Mouse (Mus musculus) forebrain, embryonic 16.5 days (tissue): ENCODE measurements around the gene Nxn. TPM values are rescaled to one million over a fixed set of nuclear protein-coding genes. Genes with fewer than 3 reads are reported as not detected.
A peak's percentile ranks its signal among the peaks of the same experiment; 100 is the strongest.

Experiments
- ATAC-seq: fragments of 200-750 bp; cut with Nextera tagmentation; 2 replicates; pipeline ENCODE4 v1.8.0; 2017; ENCODE audit warnings: mild to moderate bottlenecking, moderate library complexity
- H3K27ac ChIP-seq: fragments of 300-500 bp; sonication (generic); 2 replicates; pipeline ENCODE4 v1.5.1; 2014; ENCODE audit warnings: low read length, control low read depth
- H3K27me3 ChIP-seq: fragments of 300-500 bp; sonication (generic); replicated peaks from 2 replicates; pipeline ENCODE4 v1.6.1; 2014; ENCODE audit warnings: low read length; ENCODE audit not compliant: control insufficient read depth, insufficient read depth
- H3K36me3 ChIP-seq: fragments of 300-500 bp; sonication (generic); 2 replicates; pipeline ENCODE4 v1.6.1; 2014; ENCODE audit not compliant: control insufficient read depth, insufficient read depth
- H3K4me1 ChIP-seq: fragments of 300-500 bp; sonication (generic); replicated peaks from 2 replicates; pipeline ENCODE4 v1.6.1; 2014; ENCODE audit warnings: low read length; ENCODE audit not compliant: control insufficient read depth, insufficient read depth
- H3K4me2 ChIP-seq: fragments of 300-500 bp; sonication (generic); 2 replicates; pipeline ENCODE4 v1.6.1; 2014; ENCODE audit warnings: mild to moderate bottlenecking, low read length, control low read depth
- H3K4me3 ChIP-seq: fragments of 300-500 bp; sonication (generic); replicated peaks from 2 replicates; pipeline ENCODE4 v1.5.1; 2014; ENCODE audit warnings: mild to moderate bottlenecking, low read length, control low read depth
- H3K9ac ChIP-seq: fragments of 300-500 bp; sonication (generic); replicated peaks from 2 replicates; pipeline ENCODE4 v1.6.1; 2014; ENCODE audit warnings: low read depth, low read length, control low read depth
- H3K9me3 ChIP-seq: fragments of 300-500 bp; sonication (generic); 2 replicates; pipeline ENCODE4 v1.6.1; 2016; ENCODE audit warnings: low read length; ENCODE audit not compliant: control insufficient read depth
- WGBS: fragments of 180-500 bp; shearing (Covaris S2); extraction: QIAGEN DNeasy Blood & Tissue Kit; methylation state at CpG from one replicate; pipeline ENCODE4 v1.1.7; 2014; 5-methylcytosine and 5-hydroxymethylcytosine counted together
- polyA plus RNA-seq: library from polyadenylated mRNA; unstranded; fragments of >200 nt; fragmentation: Nextera tagmentation; extraction: Ambion mirVana; gene quantifications from 2 replicates; pipeline ENCODE4 v1.2.1, GENCODE M21; 2015

The Nxn gene
- polyA plus RNA-seq, 1 experiment from 2014 or later: 14.5 TPM

- no peaks in the 10 kb centered on the region for H3K36me3 ChIP-seq
- H3K27me3 ChIP-seq: no peaks in the 10 kb centered on the region
- H3K9ac ChIP-seq: no peak overlapping the region
- ATAC-seq: no peak
- H3K4me3 ChIP-seq: no peak overlapping the region
- H3K4me1 ChIP-seq: peaks cover 10% of the 10 kb centered on the region; the same call in 1 of the 2 replicates
- WGBS: 75% methylated on average over 7 of the region's 7 CpGs
- no peak overlapping the region for H3K27ac ChIP-seq
- no peak overlapping the region for H3K4me2 ChIP-seq
- no peaks in the 10 kb centered on the region for H3K9me3 ChIP-seq
Measured at GRCm38 (mm10) chr11:76392532-76392931, 6.4 kb downstream of the Nxn start.

- H3K4me2 ChIP-seq: peak overlapping the region; percentile 28
- no peak overlapping the region for H3K27ac ChIP-seq
- no peaks in the 10 kb centered on the region for H3K9me3 ChIP-seq
- no peak for ATAC-seq
- no peak overlapping the region for H3K4me3 ChIP-seq
- H3K27me3 ChIP-seq: no peaks in the 10 kb centered on the region
- H3K9ac ChIP-seq: 0 out of 2 replicates have a peak overlapping the region, but pooled peaks have one; percentile 26
- 11% methylated on average over 7 of the region's 7 CpGs for WGBS
- H3K4me1 ChIP-seq: peaks cover 28% of the 10 kb centered on the region
- H3K36me3 ChIP-seq: no peaks in the 10 kb centered on the region
Measured at GRCm38 (mm10) chr11:76388711-76389110, 10.2 kb downstream of the Nxn start.

GRCm38 (mm10) chr11:76387097-76387496, 11.8 kb downstream of the Nxn start:
- Histone ChIP-seq H3K4me1 (peaks cover 34% of the 10 kb centered on the region), H3K27me3 (no peaks in the 10 kb centered on the region), H3K4me2 (no peak overlapping the region), H3K36me3 (no peaks in the 10 kb centered on the region), H3K27ac (no peak overlapping the region), H3K4me3 (no peak overlapping the region), H3K9me3 (no peaks in the 10 kb centered on the region), H3K9ac (no peak overlapping the region)
- no peak for ATAC-seq
- WGBS: 86% methylated on average over 1 of the region's 1 CpGs

- H3K4me1 ChIP-seq: peaks cover 34% of the 10 kb centered on the region
- H3K27me3 ChIP-seq: no peaks in the 10 kb centered on the region
- H3K27ac ChIP-seq: no peak overlapping the region
- H3K9me3 ChIP-seq: no peaks in the 10 kb centered on the region
- H3K36me3 ChIP-seq: no peaks in the 10 kb centered on the region
- WGBS: 7% methylated on average over 3 of the region's 3 CpGs
- H3K9ac ChIP-seq: no peak overlapping the region
- no peak for ATAC-seq
- no peak overlapping the region for H3K4me3 ChIP-seq
- H3K4me2 ChIP-seq: no peak overlapping the region
Measured at GRCm38 (mm10) chr11:76385746-76386145, 13.2 kb downstream of the Nxn start.

GRCm38 (mm10) chr11:76385017-76385416, 13.9 kb downstream of the Nxn start:
- H3K4me2 ChIP-seq: no peak overlapping the region
- peak; percentile 62; the same call in 1 of the 2 replicates for ATAC-seq
- H3K27me3 ChIP-seq: no peaks in the 10 kb centered on the region
- 13% methylated on average over 4 of the region's 4 CpGs for WGBS
- H3K4me3 ChIP-seq: no peak overlapping the region
- H3K36me3 ChIP-seq: no peaks in the 10 kb centered on the region
- H3K27ac ChIP-seq: peak overlapping the region; percentile 3; the same call in 1 of the 2 replicates
- peaks cover 34% of the 10 kb centered on the region for H3K4me1 ChIP-seq
- no peak overlapping the region for H3K9ac ChIP-seq
- no peaks in the 10 kb centered on the region for H3K9me3 ChIP-seq

GRCm38 (mm10) chr11:76384307-76384706, 14.6 kb downstream of the Nxn start:
- ATAC-seq: no peak

GRCm38 (mm10) chr11:76382711-76383324, 16.1 kb downstream of the Nxn start:
- Histone ChIP-seq H3K4me2 (no peak overlapping the region), H3K9me3 (no peaks in the 10 kb centered on the region), H3K36me3 (no peaks in the 10 kb centered on the region), H3K27me3 (no peaks in the 10 kb centered on the region), H3K4me3 (no peak overlapping the region), H3K9ac (no peak overlapping the region), H3K27ac (no peak overlapping the region), H3K4me1 (peaks cover 24% of the 10 kb centered on the region)
- ATAC-seq: no peak
- 10% methylated on average over 13 of the region's 13 CpGs for WGBS

More at GRCm38 (mm10) chr11:76384307-76384706, 14.6 kb downstream of the Nxn start:
- Histone ChIP-seq H3K27ac (no peak overlapping the region), H3K27me3 (no peaks in the 10 kb centered on the region), H3K36me3 (no peaks in the 10 kb centered on the region), H3K4me1 (peaks cover 34% of the 10 kb centered on the region), H3K4me3 (no peak overlapping the region), H3K9me3 (no peaks in the 10 kb centered on the region), H3K9ac (no peak overlapping the region), H3K4me2 (no peak overlapping the region)
- 22% methylated on average over 5 of the region's 5 CpGs for WGBS

GRCm38 (mm10) chr11:76381201-76381885, 17.6 kb downstream of the Nxn start:
- WGBS: 80% methylated on average over 15 of the region's 15 CpGs
- Histone ChIP-seq H3K4me3 (no peak overlapping the region), H3K9me3 (no peaks in the 10 kb centered on the region), H3K27ac (no peak overlapping the region), H3K4me1 (peaks cover 24% of the 10 kb centered on the region), H3K36me3 (no peaks in the 10 kb centered on the region), H3K27me3 (no peaks in the 10 kb centered on the region), H3K4me2 (no peak overlapping the region), H3K9ac (no peak overlapping the region)
- no peak for ATAC-seq

GRCm38 (mm10) chr11:76379921-76380544, 18.9 kb downstream of the Nxn start:
- Histone ChIP-seq H3K4me1 (peaks cover 17% of the 10 kb centered on the region), H3K4me2 (no peak overlapping the region), H3K27me3 (no peaks in the 10 kb centered on the region), H3K36me3 (no peaks in the 10 kb centered on the region), H3K4me3 (no peak overlapping the region), H3K9ac (no peak overlapping the region), H3K27ac (no peak overlapping the region), H3K9me3 (no peaks in the 10 kb centered on the region)
- WGBS: 43% methylated on average over 11 of the region's 11 CpGs
- no peak for ATAC-seq
